Mouse (Mus musculus) left cerebral cortex, postnatal 14 days (tissue): ENCODE data around the gene Gm9733. TPM values are rescaled to one million over a fixed set of nuclear protein-coding genes. Genes with fewer than 3 reads are reported as not detected.
"Not testable (repeated sequence)": the region's sequence is repeated elsewhere in the genome, so short reads cannot be mapped to it uniquely, and the experiment has no call there.

Experiments used
- DNase-seq, 2 experiments: peaks; one replicate each; pipeline ENCODE4 v3.0.0; 2021 to 2022; ENCODE audit warnings: low spot score in 2 of 2, mixed read lengths in 1 of 2
- intact Hi-C: fragments of 180-260 bp; cut with DNase I; formaldehyde crosslinking; loops from one replicate; pipeline ENCODE4 v1.15.1; 2025
- long read RNA-seq, 2 experiments: library from polyadenylated mRNA; stranded (forward); transcript quantifications; one replicate each; pipeline ENCODE4 v2.0.0; 2021
- total RNA-seq, 2 experiments: library from RNA; stranded (reverse); gene quantifications; 2 replicates each; pipeline ENCODE4 v1.2.3; 2021

The Gm9733 gene
- total RNA-seq = not detected
- long read RNA-seq, experiment 1 = 0 reads
- long read RNA-seq, experiment 2 = 0 reads

GRCm38 (mm10) chr3:15332063-15332462 is at the start of gene Gm9733:
Gene Gm9733, minus strand, starts transcription at chr3:15332302.
- intact Hi-C loops = no loop called here
- no peak for DNase-seq

GRCm38 (mm10) chr3:15355690-15356089 is 23.6 kb upstream of the Gm9733 start:
- intact Hi-C loops, DNase-seq: not testable (repeated sequence)

- intact Hi-C loops = not testable (repeated sequence)
These were observed 18.2 kb upstream of the Gm9733 start for GRCm38 (mm10) chr3:15350318-15350717.

GRCm38 (mm10) chr3:15345606-15346005 is 13.5 kb upstream of the Gm9733 start:
- DNase-seq, intact Hi-C loops: not testable (repeated sequence)

More at GRCm38 (mm10) chr3:15350318-15350717, 18.2 kb upstream of the Gm9733 start:
- DNase-seq = not testable (repeated sequence)

GRCm38 (mm10) chr3:15340287-15340686 is 8.2 kb upstream of the Gm9733 start:
- DNase-seq = no peak
- intact Hi-C loops = no loop called here

GRCm38 (mm10) chr3:15334182-15334581 is 2.1 kb upstream of the Gm9733 start:
- DNase-seq = no peak
- intact Hi-C loops = no loop called here

GRCm38 (mm10) chr3:15331545-15331944 is 557 bp downstream of the Gm9733 start:
- no peak for DNase-seq
- intact Hi-C loops = no loop called here

GRCm38 (mm10) chr3:15329549-15329948 is 2.6 kb downstream of the Gm9733 start:
- DNase-seq = no peak
- intact Hi-C loops = no loop called here

GRCm38 (mm10) chr3:15284424-15285328 is 47.4 kb downstream of the Gm9733 start:
- intact Hi-C loops = no loop called here
- DNase-seq = no peak

GRCm38 (mm10) chr3:15275899-15276526 is 56.1 kb downstream of the Gm9733 start:
- intact Hi-C loops = no loop called here

GRCm38 (mm10) chr3:15264450-15264849 is 67.7 kb downstream of the Gm9733 start:
- peak; percentile 23 to 34 for DNase-seq
- intact Hi-C loops = loop anchor here (5.0 kb wide), 1 partner anchor 783 kb away; no protein-coding TSS in a partner anchor

More at GRCm38 (mm10) chr3:15275899-15276526, 56.1 kb downstream of the Gm9733 start:
- no peak for DNase-seq

GRCm38 (mm10) chr3:15255726-15256125 is 76.4 kb downstream of the Gm9733 start:
- intact Hi-C loops = no loop called here
- no peak for DNase-seq

Other genes with a start within 250 kb of the Gm9733 start
- gene Sirpb1a, start 94.2 kb upstream of the Gm9733 start, total RNA-seq = not detected
- gene Sirpb1b, start 242.8 kb upstream of the Gm9733 start, total RNA-seq = not detected